Mouse (Mus musculus) megakaryocyte, embryonic 14.5 days (primary cell): ENCODE measurements around the gene Psmg3.

Experiments used
- FLI1 ChIP-seq: IDR thresholded peaks from 2 replicates; pipeline ENCODE4 v1.6.1; 2012; ENCODE audit warnings: low read length, inconsistent platforms, mixed read lengths
- GATA1 ChIP-seq: IDR thresholded peaks from 3 replicates; pipeline ENCODE4 v1.6.1; 2012; ENCODE audit warnings: mixed read lengths, low read length, inconsistent platforms, borderline replicate concordance

DNA sequence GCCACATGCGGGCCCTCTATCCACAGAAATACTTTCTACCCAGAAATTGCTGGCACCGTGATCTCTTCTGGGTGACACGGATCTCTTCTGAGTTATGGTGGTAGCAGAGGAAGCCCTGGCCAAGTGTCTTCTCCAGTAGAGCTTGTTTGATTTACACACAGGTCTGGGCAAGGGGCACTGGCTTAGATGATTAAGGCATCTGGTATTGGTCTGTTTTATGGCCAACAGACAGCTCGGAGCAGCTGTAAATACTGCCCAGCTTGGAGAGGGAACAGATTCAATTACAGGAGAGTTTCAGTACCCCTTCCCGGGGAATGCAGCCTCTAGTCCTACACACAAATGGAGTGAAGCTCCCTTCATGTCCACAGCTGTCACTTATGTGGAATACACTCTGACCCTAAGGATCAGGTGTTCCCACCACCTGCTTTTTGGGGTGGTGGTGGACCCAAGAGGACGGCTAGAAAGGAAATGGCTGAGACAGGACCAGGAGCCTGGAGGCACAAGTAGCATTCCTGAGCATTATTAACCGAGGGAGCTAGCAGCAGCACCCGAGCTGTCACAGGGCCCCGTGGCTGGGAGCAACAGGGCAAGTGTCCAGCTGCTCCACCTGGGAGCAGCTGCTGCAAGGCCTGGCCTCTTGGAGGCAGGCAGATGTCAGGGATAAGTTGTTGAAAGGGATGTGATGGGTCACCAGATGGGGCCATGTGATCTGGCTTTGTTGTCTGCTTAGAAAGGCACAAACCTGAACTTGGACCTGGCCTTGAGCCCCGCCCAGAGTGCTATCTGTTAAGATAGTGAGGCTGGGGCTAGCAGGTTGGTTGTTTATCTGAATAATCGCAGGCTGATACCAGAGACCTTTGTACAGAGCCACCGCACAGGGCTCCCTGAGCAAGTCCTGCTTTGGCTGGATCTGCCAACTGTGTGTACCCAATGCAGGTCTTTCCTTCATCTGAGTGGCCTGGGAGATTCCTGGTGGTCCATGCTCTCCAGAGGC, 4.9 kb downstream of the Psmg3 start:
- TF ChIP-seq FLI1, result no peak
- TF ChIP-seq GATA1, result no peak
